ENCODE assay signal across 8 mouse cellular contexts in the genomic region with DNA sequence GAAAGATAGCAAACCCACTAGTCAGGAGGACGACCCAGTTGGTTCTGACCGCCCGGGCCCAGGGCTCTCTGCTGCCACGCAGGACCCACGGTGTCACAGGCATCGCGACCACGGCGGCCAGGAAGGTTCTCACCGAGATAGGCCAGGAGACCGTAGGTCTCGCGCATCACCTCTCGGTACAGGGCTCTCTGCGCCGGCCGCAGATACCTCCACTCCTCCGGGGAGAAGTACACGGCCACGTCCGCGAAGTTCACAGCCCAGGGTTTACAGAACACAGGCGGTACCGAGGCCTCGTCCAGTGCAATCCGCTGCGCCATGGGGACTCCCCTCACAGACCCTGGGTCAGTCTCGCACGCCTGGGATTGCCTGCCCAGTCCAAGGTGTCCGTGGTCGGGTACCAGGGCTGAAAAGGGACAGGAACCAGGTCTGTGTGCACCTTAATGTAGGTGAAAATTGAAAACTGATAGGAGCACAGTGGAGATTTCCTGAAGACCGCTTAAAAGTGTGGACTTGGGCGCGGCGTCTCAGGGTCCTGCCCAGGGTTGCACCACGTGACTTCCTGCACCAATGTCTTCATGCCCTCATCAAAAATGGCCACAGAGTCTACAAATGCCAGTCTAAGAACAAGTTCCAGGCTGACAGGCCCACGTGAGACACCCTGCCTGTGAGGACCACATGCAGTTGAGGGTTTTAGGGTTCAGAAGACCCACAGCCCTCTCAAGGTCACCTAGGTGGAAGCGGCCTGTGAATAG. TPM values are rescaled to one million over a fixed set of nuclear protein-coding genes. Genes with fewer than 3 reads are reported as not detected.
A peak's percentile ranks its signal among the peaks of the same experiment; 100 is the strongest.
DNase-seq lines count a peak whose midpoint lies in the region; ATAC-seq and TF ChIP-seq lines count a peak whose summit lies in the region.

TSS of gene 9130019O22Rik (minus strand) at position 526 of the 752 bp plus-strand sequence.

- peaks cover 7% of the 10 kb centered on the region for H3K4me1 ChIP-seq in embryonic facial prominence, embryonic 10.5 days
- H3K4me1 ChIP-seq in intestine, postnatal 0 days (replicated peaks; ENCODE audit: control insufficient read depth, insufficient read depth, low read length): no peaks in the 10 kb centered on the region
- H3K4me1 ChIP-seq in midbrain, embryonic 10.5 days: peaks cover 16% of the 10 kb centered on the region

- peaks cover 49% of the 10 kb centered on the region for H3K36me3 ChIP-seq in embryonic facial prominence, embryonic 10.5 days (replicated peaks)
- H3K36me3 ChIP-seq in intestine, postnatal 0 days (ENCODE audit: control insufficient read depth, insufficient read depth): peaks cover 20% of the 10 kb centered on the region; the same call in 1 of the 2 replicates
- H3K36me3 ChIP-seq in midbrain, embryonic 10.5 days: peaks cover 50% of the 10 kb centered on the region

- 15% methylated on average over 38 of the region's 38 CpGs for WGBS in embryonic facial prominence, embryonic 10.5 days
- 14% methylated on average over 38 of the region's 38 CpGs for WGBS in intestine, postnatal 0 days
- 21% methylated on average over 38 of the region's 38 CpGs for WGBS in midbrain, embryonic 10.5 days

- H3K27me3 ChIP-seq in embryonic facial prominence, embryonic 10.5 days (replicated peaks; ENCODE audit: low read depth, poor library complexity, severe bottlenecking): no peaks in the 10 kb centered on the region
- H3K27me3 ChIP-seq in intestine, postnatal 0 days (replicated peaks; ENCODE audit: control insufficient read depth, insufficient read depth, low read length): no peaks in the 10 kb centered on the region
- H3K27me3 ChIP-seq in midbrain, embryonic 10.5 days (ENCODE audit: low read depth, poor library complexity, severe bottlenecking): no peaks in the 10 kb centered on the region

- TF ChIP-seq CTCF in intestine, postnatal 0 days (IDR thresholded peaks at IDR 0.05; ENCODE audit: low read depth): 0 out of 2 replicates have a peak, but pooled peaks have one; percentile 4

- peak within 1 kb of the TSS; percentile 75 for H3K4me2 ChIP-seq in intestine, postnatal 0 days (replicated peaks; ENCODE audit: low read depth)

- H3K4me3 ChIP-seq in embryonic facial prominence, embryonic 10.5 days: peak within 1 kb of the TSS; percentile 67
- H3K4me3 ChIP-seq in intestine, postnatal 0 days (ENCODE audit: low read depth, low read length): peak within 1 kb of the TSS; percentile 51
- peak within 1 kb of the TSS; percentile 60 for H3K4me3 ChIP-seq in midbrain, embryonic 10.5 days

- peaks cover 19% of the 10 kb centered on the region for H3K9me3 ChIP-seq in embryonic facial prominence, embryonic 10.5 days
- no peaks in the 10 kb centered on the region for H3K9me3 ChIP-seq in intestine, postnatal 0 days (ENCODE audit: control insufficient read depth)
- H3K9me3 ChIP-seq in midbrain, embryonic 10.5 days (replicated peaks): peaks cover 13% of the 10 kb centered on the region

- intact Hi-C loops in left cerebral cortex, postnatal 36 days (cut with DNase I): no loop called here

- ATAC-seq in intestine, postnatal 0 days: peak; percentile 86

- H3K27ac ChIP-seq in embryonic facial prominence, embryonic 10.5 days (replicated peaks): peak within 1 kb of the TSS; percentile 78
- H3K27ac ChIP-seq in intestine, postnatal 0 days (ENCODE audit: low read depth, low read length): peak within 1 kb of the TSS; percentile 46; the same call in 1 of the 2 replicates
- H3K27ac ChIP-seq in midbrain, embryonic 10.5 days (replicated peaks): peak within 1 kb of the TSS; percentile 80

- peak within 1 kb of the TSS; percentile 62 for H3K9ac ChIP-seq in intestine, postnatal 0 days (ENCODE audit: low read depth, low read length)

- peak; percentile 94 for DNase-seq in adrenal gland, postnatal 14 days
- DNase-seq in embryonic facial prominence, embryonic 10.5 days (ENCODE audit: low spot score): peak; percentile 80
- peak; percentile 70 to 90 for DNase-seq in gastrocnemius, postnatal 4 days (ENCODE audit: low spot score in 2 of 2)
- peak; percentile 82 to 87 for DNase-seq in left cerebral cortex, postnatal 36 days (ENCODE audit: low spot score in 2 of 2)
- DNase-seq in midbrain, embryonic 10.5 days (ENCODE audit: low spot score): peak; percentile 82
- DNase-seq in right cerebral cortex, postnatal 36 days (ENCODE audit: low spot score in 2 of 2): peak; percentile 82 to 91
- no peak for DNase-seq in adipocyte (ENCODE audit: low spot score)

RNA-seq across cellular contexts. Expression of gene 9130019O22Rik, which starts in this region (rescaled TPM):
- total RNA-seq in adrenal gland, postnatal 14 days (2021): 3.3 and 5.3 TPM in 2 replicates
- polyA plus RNA-seq in embryonic facial prominence, embryonic 10.5 days (2016; fragmentation: Nextera tagmentation; extraction: Ambion mirVana): 5.1 and 6.4 TPM in 2 replicates
- total RNA-seq in gastrocnemius, postnatal 4 days (2021): 1 to 10 TPM; 2.8 to 3.3 TPM
- polyA plus RNA-seq in intestine, postnatal 0 days (2015; fragmentation: Nextera tagmentation; extraction: Ambion mirVana): 4.7 and 5.8 TPM in 2 replicates
- total RNA-seq in left cerebral cortex, postnatal 36 days (2021): 1 to 10 TPM; 3.3 to 3.9 TPM
- polyA plus RNA-seq in midbrain, embryonic 10.5 days (2016; fragmentation: Nextera tagmentation; extraction: Ambion mirVana): 5.8 and 6.4 TPM in 2 replicates
